Mouse (Mus musculus) urinary bladder, postnatal 14 days (tissue): Measurements from ENCODE around the gene Tcf3.

Source experiments
- DNase-seq: peaks from one replicate; pipeline ENCODE4 v3.0.0; 2021; ENCODE audit warnings: low spot score

Gene Tcf3

DNA sequence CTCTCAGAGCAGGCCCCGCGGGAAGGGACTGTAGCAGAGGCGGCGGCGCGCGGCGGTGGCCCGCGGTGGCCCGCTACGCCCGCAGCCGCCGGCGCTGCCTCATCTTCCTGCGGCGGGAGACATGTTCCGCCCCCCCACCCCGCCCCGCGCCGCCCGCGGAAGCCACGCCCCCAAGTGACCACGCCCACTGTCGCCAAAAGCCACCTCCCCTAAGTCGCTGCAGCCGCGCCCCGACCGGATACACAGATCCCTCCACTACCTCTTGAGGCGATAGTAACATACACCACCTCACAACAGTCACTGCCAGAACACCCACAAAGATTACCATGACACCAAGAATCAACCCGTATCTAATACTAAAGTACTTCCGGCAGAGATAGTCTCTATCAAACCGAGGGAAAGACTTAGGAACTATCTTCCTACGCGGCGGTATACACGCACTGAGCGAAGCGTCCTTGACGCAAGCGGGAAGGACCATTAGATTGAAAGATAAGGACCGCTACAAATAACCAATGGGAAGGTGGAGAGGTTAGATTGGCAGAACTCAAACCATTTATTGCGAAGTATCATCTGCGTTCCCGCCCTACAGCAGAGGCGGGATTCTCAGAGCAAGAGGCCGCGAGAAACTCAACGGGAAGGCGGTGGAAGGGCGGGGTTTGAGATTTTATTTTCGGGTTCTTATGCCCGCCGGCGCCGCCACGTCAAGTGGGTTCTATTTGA lies at the start of gene Tcf3:
TSS of gene Tcf3 (minus strand) at position 135 of the 720 bp plus-strand sequence.
- peak; percentile 95 for DNase-seq

DNA sequence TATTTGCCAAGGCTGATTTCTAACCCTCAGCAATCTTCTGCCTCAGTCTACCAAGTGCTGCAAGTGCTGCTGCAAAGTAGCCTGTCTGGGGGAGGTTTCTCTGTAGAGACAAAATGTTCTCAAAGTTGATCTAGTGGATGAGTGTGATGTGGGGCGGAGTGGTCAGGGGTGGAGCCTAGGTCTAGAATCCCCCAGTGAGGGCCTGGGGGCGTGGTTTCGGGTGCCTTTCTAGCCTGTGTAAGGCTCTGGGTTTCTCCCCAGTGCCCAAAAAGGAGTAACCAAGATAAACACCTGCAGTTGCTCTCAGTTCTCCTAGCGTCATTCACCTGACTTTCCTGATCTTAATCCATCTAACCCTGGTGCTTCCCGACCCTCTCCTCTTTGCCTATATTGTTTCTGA lies 47.6 kb upstream of the Tcf3 start:
- no peak for DNase-seq

DNA sequence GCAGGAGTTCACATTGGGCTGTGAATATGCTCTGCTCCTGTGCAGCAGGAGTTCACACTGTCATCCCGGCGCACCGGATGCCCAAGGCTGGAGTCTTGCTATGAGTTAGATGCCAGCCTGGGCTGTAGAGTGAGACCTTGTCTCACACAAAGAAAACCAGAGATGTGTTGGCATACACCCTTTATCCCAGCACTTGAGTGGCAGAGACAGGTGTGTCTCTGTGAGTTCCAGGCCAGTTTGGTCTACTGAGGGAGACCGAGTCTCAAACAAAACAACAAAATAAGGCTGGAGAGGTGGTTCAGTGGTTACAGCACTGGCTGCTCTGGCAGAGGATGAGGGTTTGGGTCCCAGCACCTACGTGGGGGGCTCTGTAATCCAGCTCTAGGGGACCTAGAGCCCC lies 45.1 kb upstream of the Tcf3 start:
- DNase-seq: no peak

DNA sequence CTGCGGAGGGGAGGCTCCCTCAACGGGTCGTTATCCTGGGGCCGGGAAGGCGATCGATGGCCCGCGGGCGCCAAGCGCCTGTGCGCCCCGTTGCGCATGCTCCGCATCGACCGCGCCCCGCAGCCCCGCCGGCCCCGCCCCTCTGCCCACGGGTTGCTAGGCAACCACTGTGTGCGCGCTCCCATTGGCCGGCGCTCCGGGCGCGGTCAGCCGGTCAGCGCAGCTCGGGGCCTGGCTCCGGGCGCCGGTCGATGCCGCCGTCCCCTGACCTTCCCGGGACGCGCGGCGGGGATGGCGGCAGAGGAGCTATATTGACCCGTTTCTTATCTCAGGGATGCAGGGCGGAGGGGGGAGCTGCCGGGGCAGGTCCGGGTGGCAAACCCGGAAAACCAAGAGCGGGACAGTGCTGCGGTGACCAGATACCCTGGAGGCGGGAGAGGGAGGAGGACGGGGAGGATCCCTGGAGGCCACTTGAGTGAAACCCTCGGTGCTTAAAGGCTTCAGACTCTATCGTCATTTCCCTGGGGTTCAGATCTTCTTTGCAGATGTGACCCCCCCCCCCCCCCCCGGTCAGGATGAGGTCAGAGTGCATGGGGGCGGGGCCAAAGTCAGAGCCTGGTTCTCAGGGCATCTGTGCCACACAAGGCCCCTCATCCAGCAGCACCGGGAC lies 42.0 kb upstream of the Tcf3 start:
- peak; percentile 89 for DNase-seq

DNA sequence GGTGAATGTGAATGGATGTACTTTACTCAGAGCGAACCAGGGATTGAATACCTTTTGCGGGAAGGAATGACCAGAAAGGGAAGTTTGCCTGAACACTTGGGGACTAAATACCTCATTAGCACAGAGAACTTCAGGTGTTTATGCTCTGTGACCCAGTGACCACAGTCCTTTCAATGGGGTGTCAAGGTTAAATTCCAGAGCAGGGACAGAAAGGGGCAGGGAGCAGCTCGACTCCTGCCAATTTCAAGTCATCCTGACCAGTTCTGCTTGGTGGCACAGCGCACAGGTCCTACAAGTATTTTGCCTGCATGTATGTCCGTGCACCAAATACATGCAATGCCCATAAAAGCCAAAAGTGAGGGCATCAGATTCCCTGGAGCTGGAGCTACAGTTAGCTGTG lies 31.6 kb upstream of the Tcf3 start:
- no peak for DNase-seq

DNA sequence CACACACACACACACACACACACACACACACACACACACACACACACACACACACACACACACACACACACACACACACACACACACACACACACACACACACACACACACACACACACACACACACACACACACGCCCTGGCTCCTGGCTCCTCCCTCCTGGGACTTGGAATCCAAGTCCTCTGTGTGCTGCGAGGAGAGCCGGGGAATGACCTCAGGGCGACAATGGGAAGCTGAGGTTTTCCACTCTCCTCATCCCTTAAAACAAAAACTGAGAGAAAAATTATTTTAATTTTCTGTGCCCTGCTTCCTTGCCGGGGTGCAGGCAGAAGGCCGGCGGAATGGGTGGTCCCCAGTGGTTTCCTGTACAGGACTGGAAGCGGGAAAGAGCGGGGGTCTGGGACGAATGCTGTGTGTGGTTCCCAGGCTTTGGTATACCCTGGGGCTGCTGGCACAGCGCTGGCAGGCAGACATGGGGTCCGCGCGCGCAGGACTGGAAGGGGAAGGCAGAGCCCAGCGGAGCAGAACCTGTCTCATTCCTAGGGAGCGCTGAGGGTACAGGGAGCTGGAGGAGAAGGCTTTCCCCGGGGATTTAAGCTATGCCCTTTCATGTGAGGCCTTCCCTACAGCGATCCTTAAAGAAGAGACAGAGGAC lies 31.1 kb upstream of the Tcf3 start:
- no peak for DNase-seq

DNA sequence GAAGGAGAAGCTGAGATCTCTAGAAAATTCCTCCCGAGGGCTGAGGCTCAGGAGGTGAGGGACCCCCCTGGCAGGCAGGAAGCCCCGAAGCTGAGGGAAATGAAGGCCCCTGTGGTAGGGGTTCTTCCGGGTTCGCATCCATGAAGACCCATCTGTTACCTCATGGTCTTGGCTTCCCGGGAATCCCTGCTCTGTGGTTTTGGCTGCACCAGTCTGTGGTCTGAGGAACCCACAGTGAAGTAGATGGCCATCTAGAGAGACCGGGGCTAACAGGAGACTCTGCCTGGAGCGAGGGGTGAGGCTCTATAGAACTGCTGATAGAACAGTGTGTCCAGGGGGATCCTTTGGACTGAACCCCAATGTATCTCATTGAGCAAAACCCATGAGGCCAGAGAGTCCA lies 27.9 kb upstream of the Tcf3 start:
- DNase-seq: no peak

DNA sequence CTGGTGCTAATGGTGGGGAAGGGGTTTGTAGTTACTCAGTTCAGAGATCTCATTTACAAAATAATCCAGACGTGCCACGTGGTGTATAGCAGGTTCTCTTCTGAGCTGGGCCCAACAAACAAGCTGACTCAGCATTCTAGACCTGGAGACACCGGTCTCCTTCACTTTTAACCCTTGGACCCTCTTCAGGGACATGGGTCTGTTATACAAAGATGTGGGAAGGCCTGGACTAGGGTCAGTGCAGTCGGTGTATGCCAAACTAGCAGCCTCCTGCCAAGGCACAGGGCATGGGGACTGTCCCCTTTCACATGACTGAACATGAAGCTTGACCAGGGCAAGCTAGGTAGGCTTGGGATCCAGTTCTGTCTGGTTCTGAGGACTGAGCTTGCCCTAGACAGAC lies 26.9 kb upstream of the Tcf3 start:
- no peak for DNase-seq

DNA sequence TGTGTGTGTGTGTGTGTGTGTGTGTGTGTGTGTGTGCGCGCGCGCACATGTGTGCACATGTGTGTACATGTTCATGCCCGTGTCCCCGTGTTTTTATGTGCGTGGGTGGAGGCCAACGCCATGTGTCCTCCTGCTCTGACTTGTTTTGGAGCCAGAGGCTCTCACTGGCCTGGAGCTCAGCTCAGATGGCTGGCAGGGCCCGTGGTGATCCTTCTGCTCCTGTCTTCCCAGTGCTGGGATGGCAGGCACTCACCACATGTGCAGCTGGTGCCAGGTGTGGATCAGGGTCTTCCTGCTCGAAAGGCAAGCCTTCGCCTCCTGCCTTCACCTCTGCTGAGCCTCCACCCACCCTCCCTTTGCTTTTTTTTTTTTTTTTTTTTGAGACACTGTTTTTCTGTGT lies 26.2 kb upstream of the Tcf3 start:
- DNase-seq: no peak

DNA sequence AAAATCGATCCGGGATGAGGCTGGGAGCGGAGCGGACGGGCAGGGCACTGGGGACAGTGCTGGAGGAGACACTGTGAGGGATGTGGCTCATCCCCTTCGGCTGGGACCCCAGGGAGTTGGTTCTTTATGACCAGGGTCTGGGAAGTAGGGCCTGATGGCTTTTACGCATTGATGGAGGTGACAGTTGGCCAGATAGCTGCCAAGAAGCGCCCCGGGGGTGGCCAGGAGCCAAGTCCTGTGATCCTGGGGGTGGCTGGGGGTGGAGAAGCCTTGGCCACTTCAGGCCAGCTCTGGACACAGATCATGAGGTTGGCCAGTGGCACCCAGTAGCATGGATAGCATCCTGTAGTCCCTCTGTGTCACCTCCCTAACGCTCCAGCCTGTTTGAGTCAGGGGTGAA lies 25.8 kb upstream of the Tcf3 start:
- DNase-seq: no peak

DNA sequence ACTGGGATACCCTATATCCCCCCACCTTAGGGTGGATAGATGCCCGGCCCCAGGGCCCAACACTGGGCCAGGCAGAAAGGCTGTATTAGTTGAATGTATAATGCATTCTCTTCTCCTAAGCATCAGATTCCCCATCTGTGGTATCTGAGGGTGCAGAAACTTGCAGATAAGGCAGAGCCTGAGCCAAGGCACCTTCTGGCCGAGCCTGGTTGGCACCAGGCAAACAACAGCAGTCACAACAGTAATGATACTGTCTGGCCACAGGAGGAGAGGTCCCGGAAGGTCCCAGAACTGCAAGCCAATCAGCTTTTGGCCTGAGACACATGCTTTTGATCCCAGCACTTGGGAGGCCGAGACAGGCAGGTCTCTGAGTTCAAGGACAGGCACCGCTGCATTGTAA lies 22.2 kb upstream of the Tcf3 start:
- DNase-seq: no peak

DNA sequence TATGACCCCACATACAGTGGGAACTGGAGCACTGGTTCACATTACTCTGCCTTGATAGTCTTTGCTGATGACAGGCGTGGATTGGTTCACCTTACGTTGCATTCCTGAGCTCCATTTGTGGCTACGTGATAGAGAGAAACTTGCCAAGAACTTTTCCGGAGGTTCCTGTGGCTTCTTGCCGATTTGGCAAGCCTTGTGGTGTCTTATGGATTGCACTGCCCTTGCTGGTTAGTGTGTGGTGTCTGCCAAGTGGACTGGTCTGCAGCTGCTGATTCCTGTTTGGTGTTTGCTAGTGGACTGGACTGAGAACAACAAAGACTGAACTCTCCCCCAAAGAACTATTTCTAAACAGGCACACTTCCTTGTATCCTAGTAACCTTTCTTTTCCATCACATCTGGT lies 21.3 kb upstream of the Tcf3 start:
- DNase-seq: no peak

DNA sequence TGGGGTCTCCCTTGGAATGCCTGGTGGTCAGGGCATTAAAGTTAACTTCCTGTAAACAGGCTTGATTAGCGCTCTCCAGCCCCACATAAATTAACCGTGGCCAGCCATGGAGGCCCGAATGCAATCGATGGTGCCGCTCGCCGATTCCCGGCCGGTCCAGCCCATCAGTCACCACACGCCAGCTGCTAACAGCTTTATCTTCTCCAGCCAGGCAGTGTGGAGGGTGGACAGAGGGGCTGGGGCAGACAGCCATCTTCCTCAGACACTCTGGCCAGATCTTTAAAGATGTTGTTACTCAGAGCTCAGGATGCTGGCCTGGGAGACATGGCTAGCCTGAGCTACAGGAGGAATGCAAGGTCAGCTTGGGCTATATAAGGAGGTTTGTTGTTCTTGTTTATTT lies 20.2 kb upstream of the Tcf3 start:
- DNase-seq: no peak

DNA sequence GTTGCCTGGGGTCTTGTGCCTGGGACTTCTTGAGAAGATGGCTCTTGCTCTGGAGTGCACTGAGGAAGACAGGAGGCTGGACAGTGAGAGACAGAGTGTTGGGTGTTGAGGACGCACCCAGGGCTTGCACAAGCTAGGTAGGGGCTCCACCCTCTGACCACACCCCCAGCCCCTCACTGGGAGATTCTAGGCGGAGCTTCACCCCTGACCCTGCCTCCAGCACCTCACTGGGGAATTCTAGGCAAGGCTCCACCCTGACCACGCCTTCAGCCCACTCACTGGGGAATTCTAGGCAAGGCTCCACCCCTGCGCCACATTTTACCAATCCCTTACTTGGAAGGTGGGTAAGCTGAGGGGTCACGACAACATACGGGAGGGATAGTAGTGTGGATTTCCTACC lies 17.2 kb upstream of the Tcf3 start:
- DNase-seq: no peak

DNA sequence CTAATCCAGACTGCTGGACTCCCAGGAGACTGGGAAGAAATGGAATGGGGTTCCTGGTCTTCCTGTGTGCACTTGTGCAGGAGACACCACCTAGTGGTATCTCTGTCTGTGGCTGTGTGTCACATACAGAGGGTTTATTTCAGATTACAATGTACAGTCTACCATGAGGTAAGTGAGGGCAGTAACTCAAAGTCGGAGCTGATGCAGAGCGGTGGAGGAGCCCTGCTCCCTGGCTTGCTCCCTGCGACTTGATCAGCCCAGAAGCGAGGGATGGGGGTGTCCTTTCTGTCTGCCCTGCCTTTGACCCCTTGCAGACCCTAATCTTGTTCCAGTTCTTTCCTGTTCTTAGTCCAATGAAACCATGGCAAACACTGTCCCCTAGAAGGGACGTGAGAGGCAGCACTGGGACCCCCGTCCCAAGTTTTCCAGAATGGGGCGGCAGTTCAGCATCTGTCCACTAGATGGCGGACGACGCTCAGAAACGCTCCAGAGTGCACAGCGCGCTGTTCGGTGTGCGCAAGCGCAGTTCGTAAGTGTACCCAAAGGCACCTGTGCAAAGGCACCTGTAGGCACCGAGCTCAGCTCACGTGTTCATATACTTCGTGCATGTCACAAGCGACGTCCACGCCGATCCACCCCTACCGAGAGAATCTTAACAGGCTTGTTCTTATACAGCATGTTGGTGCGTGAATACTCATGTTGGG lies 12.6 kb upstream of the Tcf3 start:
- peak; percentile 85 for DNase-seq

DNA sequence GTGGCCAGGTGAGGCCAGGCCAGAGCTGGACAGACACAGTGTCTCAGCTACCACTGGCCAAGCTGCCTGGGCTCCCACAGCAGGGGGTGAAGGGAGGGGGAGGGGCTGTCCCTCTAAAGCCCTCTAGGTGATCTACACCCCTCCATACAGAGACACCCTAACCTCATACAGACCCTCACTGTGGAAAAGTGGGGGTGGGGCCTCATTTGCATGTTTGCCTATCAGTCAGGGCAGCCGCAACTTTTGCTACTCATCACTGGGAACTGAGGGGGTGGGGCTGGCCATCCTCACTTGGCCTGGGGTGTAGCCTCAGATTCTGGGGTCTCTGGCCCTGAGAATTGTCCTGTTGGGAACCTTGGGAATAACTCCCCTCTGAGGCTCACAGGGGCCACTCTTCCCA lies 11.6 kb upstream of the Tcf3 start:
- DNase-seq: no peak

DNA sequence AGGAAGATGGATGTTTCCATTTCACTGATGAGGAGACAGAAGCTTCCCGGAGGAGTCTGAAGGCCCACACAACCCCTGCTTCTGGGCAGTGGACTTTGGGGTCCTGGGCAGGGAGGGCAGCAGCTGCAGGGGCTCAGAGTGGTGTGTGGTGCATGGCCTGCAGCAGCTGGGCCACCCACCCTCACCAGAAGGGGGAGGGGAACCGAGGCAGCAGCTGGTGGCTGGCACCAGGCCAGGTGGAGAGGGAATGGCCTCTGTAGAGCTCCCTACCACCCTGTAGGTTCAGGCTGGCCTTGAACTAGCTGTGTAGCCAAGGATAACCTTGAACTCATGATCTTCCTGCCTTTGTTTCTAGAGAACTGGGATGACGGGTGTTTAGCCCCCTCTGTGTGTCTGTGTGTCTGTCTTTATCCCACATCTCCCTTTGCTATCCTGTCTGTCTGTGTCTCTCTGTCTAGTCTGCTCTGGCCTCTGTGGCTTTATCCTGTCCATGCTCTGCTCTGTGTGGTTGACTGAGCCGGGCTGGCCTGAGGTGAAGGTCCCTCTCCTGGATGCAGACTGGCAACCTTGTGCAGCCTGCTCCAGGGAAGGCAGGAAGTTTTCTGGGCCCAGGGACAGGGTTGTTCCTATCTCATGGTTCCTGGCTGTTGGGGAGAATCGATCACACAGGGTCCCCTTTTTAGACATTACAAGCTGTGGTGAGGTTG lies 11.0 kb upstream of the Tcf3 start:
- DNase-seq: no peak

DNA sequence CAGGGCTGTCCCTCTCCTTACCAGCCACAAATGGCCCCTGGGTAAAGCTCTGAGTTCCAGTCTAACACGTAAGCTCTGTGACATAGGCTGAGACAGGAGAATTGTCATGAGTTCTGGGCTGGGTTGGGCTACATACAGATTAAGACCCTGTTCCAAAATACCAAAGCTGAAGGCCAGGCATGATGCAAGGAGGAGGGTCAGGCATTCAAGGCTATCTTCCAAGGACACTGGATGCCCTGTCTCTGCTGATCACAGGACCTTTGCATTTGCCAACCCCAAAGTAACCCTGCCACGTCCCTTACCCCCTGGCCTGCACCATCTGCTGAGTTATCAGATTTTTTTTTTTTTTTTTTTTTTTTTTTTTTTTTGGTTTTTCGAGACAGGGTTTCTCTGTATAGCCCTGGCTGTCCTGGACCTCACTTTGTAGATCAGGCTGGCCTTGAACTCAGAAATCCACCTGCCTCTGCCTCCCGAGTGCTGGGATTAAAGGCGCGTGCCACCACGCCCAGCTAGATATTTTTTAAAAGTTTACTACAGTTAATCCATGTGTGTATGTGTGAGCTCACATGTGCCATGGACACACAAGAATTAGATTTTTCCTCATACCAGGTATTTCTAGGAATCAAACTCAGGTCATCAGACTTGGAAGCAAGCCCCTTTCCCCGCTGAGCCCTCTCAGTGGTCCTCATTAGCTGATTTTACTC lies 10.3 kb upstream of the Tcf3 start:
- no peak for DNase-seq

DNA sequence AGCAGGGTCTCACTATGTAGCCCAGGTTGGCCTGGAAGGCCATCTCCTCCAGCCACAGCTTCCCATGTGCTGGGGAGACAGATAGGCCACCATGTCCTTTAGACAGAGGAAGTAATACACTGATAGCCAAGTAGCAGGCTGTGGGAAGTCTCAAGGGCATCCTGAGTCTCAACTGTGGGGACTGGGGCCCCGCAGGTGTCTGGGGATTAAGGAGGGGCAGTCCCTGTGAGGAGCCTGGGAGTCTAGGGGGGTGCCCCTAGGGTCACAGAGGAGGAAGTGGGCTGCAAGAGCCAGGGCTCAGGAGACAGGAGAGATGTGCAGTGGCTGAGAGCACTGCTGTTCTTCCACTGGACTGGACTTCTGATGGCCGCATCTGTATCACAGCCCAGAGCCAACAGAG lies 9.5 kb upstream of the Tcf3 start:
- DNase-seq: no peak

DNA sequence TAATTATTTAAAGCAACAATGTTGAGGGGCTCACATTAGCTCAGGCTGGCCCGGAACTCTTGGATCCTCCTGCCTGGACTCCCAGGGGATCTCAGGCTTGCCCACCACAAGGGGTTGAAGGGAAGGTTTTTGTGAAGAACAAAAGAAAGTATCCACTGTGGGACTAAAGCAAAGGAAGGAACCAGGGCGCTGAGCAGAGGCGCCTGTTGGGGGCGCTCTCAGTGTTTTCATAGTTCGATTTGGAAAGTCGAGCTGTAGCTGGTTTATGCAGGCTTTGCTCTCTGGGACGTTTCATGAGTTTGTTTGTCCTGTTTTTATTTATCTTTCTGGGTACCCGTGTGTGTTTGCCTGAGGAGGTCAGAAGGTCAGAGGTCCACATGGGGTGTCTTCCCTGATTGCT lies 8.2 kb upstream of the Tcf3 start:
- no peak for DNase-seq

DNA sequence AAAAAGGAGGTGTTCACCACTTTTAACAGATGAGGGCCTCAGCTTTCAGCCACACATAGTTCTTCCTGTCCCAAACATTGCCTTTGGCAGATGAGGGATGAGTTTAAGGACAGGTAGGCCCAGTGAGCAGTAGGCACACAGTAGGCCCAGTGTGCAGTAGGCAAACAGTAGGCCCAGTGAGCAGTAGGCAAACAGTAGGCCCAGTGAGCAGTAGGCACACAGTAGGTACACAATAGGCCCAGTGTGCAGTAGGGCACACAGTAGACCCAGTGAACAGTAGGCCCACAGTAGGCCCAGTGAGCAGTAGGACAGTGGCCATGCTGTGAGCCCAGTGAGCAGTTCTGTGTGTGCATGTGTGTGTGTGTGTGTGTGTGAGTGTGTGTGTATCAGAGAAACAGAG lies 6.6 kb upstream of the Tcf3 start:
- DNase-seq: no peak

DNA sequence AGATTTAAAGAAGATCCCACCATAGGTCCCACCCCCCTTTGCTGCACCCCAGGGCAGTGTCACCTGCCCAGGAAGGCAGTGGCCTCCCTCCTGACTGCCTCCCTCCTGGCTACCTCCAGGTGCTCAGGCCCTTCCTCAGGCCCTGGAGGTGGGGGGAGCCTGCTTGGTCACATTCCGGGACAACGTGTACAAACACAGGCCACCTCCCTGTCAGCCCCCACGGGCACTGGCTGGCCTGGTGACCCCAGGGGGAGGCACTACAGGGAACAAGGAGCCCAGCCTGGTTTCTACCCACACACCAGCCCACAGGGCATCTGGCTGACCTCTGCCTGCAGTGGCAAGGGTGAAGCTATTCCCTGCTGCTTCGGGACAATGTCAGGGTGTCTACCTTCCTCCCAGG lies 4.5 kb upstream of the Tcf3 start:
- peak; percentile 74 for DNase-seq
